Mouse (Mus musculus) bone marrow, adult 2 months (tissue): ENCODE data around the gene Iqsec1.

ENCODE experiments used
- CTCF ChIP-seq: fragments of 200-500 bp; IDR thresholded peaks from 2 replicates; pipeline ENCODE4 v1.5.1; 2011; ENCODE audit warnings: low read length, control low read depth; ENCODE audit not compliant: control insufficient read depth, insufficient read depth
- POLR2A ChIP-seq: fragments of 200-500 bp; IDR thresholded peaks from 2 replicates; pipeline ENCODE4 v1.6.1; 2011; ENCODE audit warnings: low read depth, mild to moderate bottlenecking, control low read depth, low read length, borderline replicate concordance; ENCODE audit not compliant: control insufficient read depth

- TF ChIP-seq CTCF = peak; percentile 28; the same call in 1 of the 2 replicates
- TF ChIP-seq POLR2A = no peak
Measured at GRCm38 (mm10) chr6:90746331-90746864, 242.1 kb downstream of the Iqsec1 start.
